Mouse (Mus musculus) brain, embryonic 14.5 days (tissue): Measurements from ENCODE around the gene Mnt.

Source experiments
- CTCF ChIP-seq: fragments of 200-500 bp; IDR thresholded peaks from 2 replicates; pipeline ENCODE4 v1.5.1; 2012; ENCODE audit warnings: inconsistent platforms, mild to moderate bottlenecking, moderate library complexity, borderline replicate concordance; ENCODE audit not compliant: insufficient read depth, insufficient read length; ENCODE audit errors: extremely low read depth
- POLR2A ChIP-seq: fragments of 200-500 bp; IDR thresholded peaks from 2 replicates; pipeline ENCODE4 v1.6.1; 2012; ENCODE audit warnings: mild to moderate bottlenecking, inconsistent platforms, borderline replicate concordance; ENCODE audit not compliant: poor library complexity, insufficient read depth, insufficient read length, severe bottlenecking; ENCODE audit errors: extremely low read depth

- TF ChIP-seq POLR2A (no peak), CTCF (no peak)
Observed at GRCm38 (mm10) chr11:74822746-74823440, 7.8 kb upstream of the Mnt start.
